Mouse (Mus musculus) CH12F3 (cell line): ENCODE data around the gene Snx17.
"Not testable (repeated sequence)": the region's sequence is repeated elsewhere in the genome, so short reads cannot be mapped to it uniquely, and the experiment has no call there.

ENCODE experiments used
- in situ Hi-C: fragments of 300-500 bp; cut with MboI; formaldehyde crosslinking; loops from 2 replicates; pipeline ENCODE4 v1.14.3; 2020; ENCODE audit warnings: low sequenced_read_pairs

The Snx17 gene

DNA sequence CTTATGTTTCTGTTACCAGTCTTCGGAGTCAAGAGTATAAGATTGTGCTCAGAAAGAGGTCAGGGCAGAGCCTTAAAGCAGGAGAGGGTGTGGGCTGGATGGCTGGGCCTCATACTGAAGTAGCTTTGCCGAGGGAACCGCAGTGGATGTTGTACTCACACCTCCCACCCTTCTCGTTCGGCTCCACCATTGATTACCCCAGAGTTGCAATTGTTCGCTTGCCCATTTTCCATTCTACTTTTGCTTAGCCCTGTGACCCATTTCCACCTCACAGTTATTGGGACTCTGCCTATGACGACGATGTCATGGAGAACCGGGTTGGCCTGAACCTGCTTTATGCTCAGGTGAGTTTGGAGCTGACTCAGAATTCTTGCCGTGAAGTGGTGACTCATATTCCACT lies 3.2 kb downstream of the Snx17 start:
- in situ Hi-C loops: no loop called here

DNA sequence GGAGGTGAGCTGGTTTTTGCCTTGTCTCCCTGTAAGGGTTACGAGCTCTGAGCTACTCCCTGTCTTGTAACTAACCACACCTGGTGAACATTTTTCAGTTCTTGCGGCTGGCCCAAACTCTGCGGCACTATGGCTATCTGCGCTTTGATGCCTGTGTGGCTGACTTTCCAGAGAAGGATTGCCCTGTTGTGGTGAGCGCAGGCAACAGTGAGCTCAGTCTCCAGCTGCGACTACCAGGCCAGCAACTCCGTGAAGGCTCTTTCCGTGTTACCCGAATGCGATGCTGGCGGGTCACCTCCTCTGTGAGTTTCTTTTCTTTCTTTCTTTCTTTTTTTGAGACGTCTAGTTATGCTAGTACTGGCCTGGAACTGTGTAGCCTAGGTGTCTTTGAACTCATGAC lies 4.0 kb downstream of the Snx17 start:
- in situ Hi-C loops: no loop called here

DNA sequence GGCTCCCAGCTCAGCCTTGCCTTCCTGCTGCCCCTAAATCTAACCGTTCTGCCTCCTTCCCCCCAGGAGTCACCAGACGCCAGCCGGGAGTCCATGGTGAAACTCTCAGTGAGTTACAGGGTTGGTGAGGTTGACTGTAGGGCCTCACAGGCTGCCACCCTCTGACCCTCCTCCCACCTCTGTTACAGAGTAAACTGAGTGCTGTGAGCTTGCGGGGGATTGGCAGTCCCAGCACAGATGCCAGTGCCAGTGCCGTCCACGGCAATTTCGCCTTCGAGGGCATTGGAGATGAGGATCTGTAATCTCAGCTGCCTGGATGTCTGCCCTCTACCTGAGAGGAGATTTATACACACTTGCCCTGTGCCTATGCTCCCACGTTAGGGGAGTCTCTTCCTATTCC lies 5.1 kb downstream of the Snx17 start:
- in situ Hi-C loops: no loop called here

GRCm38 (mm10) chr5:31198616-31199320 lies 5.7 kb downstream of the Snx17 start:
- in situ Hi-C loops: no loop called here

- in situ Hi-C loops: no loop called here
These were observed 6.4 kb downstream of the Snx17 start for GRCm38 (mm10) chr5:31199321-31199892.

- in situ Hi-C loops: no loop called here
These were observed 6.9 kb downstream of the Snx17 start for GRCm38 (mm10) chr5:31199893-31200292.

GRCm38 (mm10) chr5:31200327-31200768 lies 7.3 kb downstream of the Snx17 start:
- in situ Hi-C loops: no loop called here

GRCm38 (mm10) chr5:31201042-31201741 lies 8.2 kb downstream of the Snx17 start:
- in situ Hi-C loops: no loop called here

DNA sequence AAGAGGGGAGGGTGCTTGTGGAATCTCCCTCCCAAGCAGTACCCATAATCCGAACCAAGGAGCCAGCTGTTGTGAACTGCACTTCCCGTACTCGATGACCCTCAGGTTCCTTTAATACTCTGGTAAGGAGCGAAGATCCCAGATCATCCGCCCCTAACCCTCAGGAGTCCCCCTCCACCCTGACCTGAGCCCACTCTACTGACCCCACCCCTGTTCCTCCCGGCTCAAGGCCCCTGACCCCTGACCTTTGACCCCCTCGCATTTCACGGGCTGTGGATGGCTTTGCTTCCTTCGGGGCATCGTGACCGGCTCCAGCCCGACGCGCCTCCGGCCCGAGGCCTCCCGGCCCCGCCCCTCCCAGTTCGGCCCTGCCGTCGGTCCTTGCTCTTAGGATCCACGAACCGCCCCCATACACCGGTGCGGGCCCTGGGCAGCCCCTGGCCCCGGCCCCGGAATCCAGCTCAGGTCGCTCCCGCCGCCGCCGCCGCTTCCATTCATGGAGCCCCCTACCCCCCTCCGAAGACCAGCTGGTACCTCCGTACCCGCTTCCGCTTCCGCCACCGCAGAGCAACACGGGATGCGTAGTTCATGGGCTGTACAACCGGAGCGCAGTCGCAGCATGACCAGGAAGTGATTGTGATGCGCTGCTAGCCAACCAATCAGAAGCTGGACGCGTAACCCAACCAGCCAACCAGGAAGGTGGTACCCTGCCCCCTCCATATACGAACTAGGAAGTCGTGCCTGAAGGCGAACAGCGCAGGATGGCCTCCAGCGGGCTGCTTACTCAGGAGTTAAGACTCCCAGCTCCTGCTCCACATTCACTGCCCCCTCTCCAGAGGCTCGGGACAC lies 8.9 kb downstream of the Snx17 start, which contains the start of gene Zfp513:
Gene Zfp513 (minus strand): TSS at position 562 of the 849 bp plus-strand sequence.
- in situ Hi-C loops: no loop called here

DNA sequence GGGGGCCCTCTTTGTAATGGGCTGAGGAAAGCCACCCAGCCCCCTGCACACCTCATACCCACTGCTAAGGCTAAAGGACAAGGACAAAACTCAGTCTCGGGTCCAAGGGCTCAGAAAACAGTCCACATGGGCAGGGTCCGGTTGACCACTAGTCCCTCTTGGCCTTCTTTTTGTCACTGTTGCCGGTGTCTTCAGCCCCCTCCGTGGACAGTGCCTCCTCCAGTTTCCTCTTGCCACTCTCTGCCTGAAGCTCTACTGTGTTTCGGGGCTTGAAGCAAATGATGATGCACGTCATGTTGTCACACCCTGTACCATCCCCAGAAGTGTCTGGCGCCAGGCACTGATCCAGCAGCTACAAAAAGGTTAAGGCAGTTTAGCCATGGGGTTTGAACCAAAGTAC lies 9.9 kb downstream of the Snx17 start:
- in situ Hi-C loops: no loop called here

GRCm38 (mm10) chr5:31203866-31204265 lies 10.8 kb downstream of the Snx17 start:
- in situ Hi-C loops: no loop called here

- in situ Hi-C loops: no loop called here
These were observed 11.4 kb downstream of the Snx17 start for GRCm38 (mm10) chr5:31204421-31204820.

DNA sequence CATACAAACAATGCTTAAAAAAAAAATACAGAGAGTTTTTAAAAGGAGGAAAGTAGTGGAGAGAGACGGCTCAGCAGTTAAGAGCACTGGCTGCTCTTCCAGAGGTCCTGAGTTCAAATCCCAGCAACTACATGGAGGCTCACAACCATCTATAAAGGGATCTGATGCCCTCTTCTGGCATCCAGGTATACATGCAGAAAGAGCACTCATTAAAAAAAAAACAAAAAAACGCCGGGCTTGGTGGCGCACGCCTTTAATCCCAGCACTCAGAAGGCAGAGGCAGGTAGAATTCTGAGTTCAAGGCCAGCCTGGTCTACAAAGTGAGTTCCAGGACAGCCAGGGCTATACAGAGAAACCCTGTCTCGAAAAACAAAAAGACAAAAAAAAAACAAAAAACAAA lies 23.5 kb downstream of the Snx17 start:
- in situ Hi-C loops: not testable (repeated sequence)

- in situ Hi-C loops: no loop called here
These were observed 25.3 kb downstream of the Snx17 start for GRCm38 (mm10) chr5:31218294-31218693.

DNA sequence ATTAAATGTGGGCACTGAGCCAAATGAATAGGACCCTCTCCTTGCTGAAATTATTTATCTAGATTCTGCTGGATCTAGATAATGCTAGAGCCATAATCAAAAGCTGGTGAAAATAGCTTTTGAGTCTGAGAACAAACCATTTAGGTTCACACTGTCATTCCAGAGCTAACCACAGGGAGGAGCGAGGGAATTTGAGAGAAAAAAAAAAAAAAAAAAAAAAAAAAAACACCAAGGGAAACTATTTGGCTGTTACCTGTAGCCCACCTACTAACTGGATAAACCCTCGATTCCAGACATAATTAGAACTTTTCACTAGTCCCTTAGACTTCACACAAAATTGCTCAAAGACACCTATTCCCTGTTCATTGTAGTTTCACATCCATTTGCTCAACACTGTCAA lies 26.0 kb downstream of the Snx17 start:
- in situ Hi-C loops: no loop called here

DNA sequence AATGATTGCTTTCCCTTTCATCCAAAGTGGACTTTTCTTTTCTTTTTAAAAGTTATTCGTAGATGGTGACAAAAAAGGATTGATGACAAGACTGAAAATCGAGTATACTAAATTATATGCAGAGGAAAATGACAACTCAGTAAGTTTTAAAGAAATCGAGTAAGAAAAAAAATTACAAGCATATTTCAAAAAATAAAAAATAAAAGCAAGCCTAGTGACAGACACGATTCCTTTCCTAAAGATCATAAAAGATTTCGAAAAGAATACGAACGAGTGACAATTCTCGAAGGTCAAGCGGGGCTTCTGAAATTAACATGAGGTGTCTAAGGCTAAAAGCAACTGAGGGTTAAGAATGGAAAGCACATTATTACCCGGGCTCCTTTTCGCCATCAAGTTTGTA lies 26.4 kb downstream of the Snx17 start:
- in situ Hi-C loops: no loop called here

GRCm38 (mm10) chr5:31219911-31220447 lies 27.0 kb downstream of the Snx17 start:
- in situ Hi-C loops: no loop called here

- in situ Hi-C loops: no loop called here
These were observed 27.6 kb downstream of the Snx17 start, which contains the start of gene Ppm1g for GRCm38 (mm10) chr5:31220448-31221303. TSS of gene Ppm1g (minus strand) at chr5:31220687.

- in situ Hi-C loops: no loop called here
These were observed 28.4 kb downstream of the Snx17 start for GRCm38 (mm10) chr5:31221304-31221945.
